ENCODE assay signal across 9 mouse cellular contexts in the genomic region with DNA sequence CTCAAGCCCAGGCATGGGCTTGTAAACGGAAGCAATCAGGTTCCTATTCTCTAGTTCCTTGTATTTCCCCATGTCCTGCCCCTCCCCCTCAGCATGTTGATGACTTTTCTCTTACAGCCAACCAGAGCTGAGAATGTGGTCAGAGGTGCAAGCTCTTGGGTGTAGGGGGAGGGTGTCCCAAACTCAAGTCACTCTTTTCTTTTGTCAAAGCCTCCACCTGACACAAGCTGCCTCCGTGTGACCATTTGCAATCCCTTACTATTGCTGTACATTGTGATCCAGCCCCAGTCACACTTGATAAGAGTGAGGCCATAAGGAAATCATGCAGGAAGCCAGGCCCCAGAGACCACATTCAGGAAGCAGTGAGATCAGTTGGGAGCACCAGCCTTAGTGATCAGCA.
DNase-seq lines count a peak whose midpoint lies in the region; ATAC-seq lines count a peak whose summit lies in the region.
"Had no signal": no experiment of that assay in that cellular context is flagged by ENCODE, and none has a peak within 500 bp of the region (broad histone marks: within the 10 kb centered on the region; RNA-seq: fewer than 3 reads in every experiment).

No protein-coding gene starts in this region.

- peak overlapping the region; percentile 11; the same call in 1 of the 2 replicates for H3K27ac ChIP-seq in heart, embryonic 15.5 days
- H3K27ac ChIP-seq in liver, embryonic 12.5 days: peak overlapping the region; percentile 30; the same call in 1 of the 2 replicates
- H3K27ac ChIP-seq in midbrain, embryonic 14.5 days (replicated peaks; ENCODE audit: low read depth, low read length): no peak overlapping the region

- peaks cover 34% of the 10 kb centered on the region for H3K4me1 ChIP-seq in heart, embryonic 15.5 days (replicated peaks)
- peaks cover 37% of the 10 kb centered on the region for H3K4me1 ChIP-seq in liver, embryonic 12.5 days
- H3K4me1 ChIP-seq in midbrain, embryonic 14.5 days (ENCODE audit: control insufficient read depth, insufficient read depth, low read length): no peaks in the 10 kb centered on the region

- no peak for DNase-seq in heart, adult 9 months (ENCODE audit: low spot score in 2 of 2)
- peak; percentile 45 for DNase-seq in R1 (ENCODE audit: low read depth, low spot score)
- peak; percentile 40 for DNase-seq in splenic B cell, adult 2 months (ENCODE audit: low read depth, low spot score)
- no peak for DNase-seq in adrenal gland, adult 8-10 months
- no peak for DNase-seq in gastrocnemius, postnatal 36 days
- no peak for DNase-seq in midbrain, embryonic 14.5 days
- DNase-seq: right cerebral cortex, postnatal 4 days had no signal

- no peak overlapping the region for H3K4me3 ChIP-seq in heart, embryonic 15.5 days
- H3K4me3 ChIP-seq in liver, embryonic 12.5 days: no peak overlapping the region
- no peak overlapping the region for H3K4me3 ChIP-seq in midbrain, embryonic 14.5 days (replicated peaks; ENCODE audit: low read depth, low read length)

- ATAC-seq in heart, embryonic 15.5 days (replicated peaks; ENCODE audit: insufficient number of reproducible peaks, insufficient read depth, low FRiP score, low read depth): no peak
- no peak for ATAC-seq in liver, embryonic 12.5 days
- ATAC-seq in midbrain, embryonic 14.5 days (ENCODE audit: low FRiP score, low TSS enrichment): no peak

- H3K4me2 ChIP-seq in heart, embryonic 15.5 days: no peak overlapping the region
- no peak overlapping the region for H3K4me2 ChIP-seq in liver, embryonic 12.5 days
- H3K4me2 ChIP-seq in midbrain, embryonic 14.5 days (ENCODE audit: low read length): no peak overlapping the region

- H3K9ac ChIP-seq in heart, embryonic 15.5 days: no peak overlapping the region
- no peak overlapping the region for H3K9ac ChIP-seq in liver, embryonic 12.5 days
- no peak overlapping the region for H3K9ac ChIP-seq in midbrain, embryonic 14.5 days (replicated peaks; ENCODE audit: low read length)

- H3K9me3 ChIP-seq in heart, embryonic 15.5 days (replicated peaks): no peaks in the 10 kb centered on the region
- no peaks in the 10 kb centered on the region for H3K9me3 ChIP-seq in liver, embryonic 12.5 days (replicated peaks)
- no peaks in the 10 kb centered on the region for H3K9me3 ChIP-seq in midbrain, embryonic 14.5 days (ENCODE audit: control insufficient read depth, low read length)

- intact Hi-C loops in gastrocnemius, postnatal 36 days (cut with DNase I): no loop called here

- WGBS in heart, embryonic 15.5 days: 21% methylated on average over 2 of the region's 2 CpGs
- WGBS in liver, embryonic 12.5 days (ENCODE audit: insufficient replicate concordance): 11% methylated on average over 2 of the region's 2 CpGs
- 34% methylated on average over 2 of the region's 2 CpGs for WGBS in midbrain, embryonic 14.5 days

- H3K36me3 ChIP-seq in heart, embryonic 15.5 days: no peaks in the 10 kb centered on the region
- 0 out of 2 replicates have a peak, but pooled peaks cover 5% of the 10 kb centered on the region for H3K36me3 ChIP-seq in liver, embryonic 12.5 days
- H3K36me3 ChIP-seq in splenic B cell, adult 2 months (ENCODE audit: control insufficient read depth, insufficient read depth, low read length, poor library complexity, severe bottlenecking): no peaks in the 10 kb centered on the region; the same call in 1 of the 2 replicates
- H3K36me3 ChIP-seq in midbrain, embryonic 14.5 days (ENCODE audit: control insufficient read depth, insufficient read depth, low read length): peaks cover 5% of the 10 kb centered on the region

- no peaks in the 10 kb centered on the region for H3K27me3 ChIP-seq in heart, embryonic 15.5 days
- no peaks in the 10 kb centered on the region for H3K27me3 ChIP-seq in liver, embryonic 12.5 days (replicated peaks)
- H3K27me3 ChIP-seq in splenic B cell, adult 2 months (ENCODE audit: control insufficient read depth, insufficient read depth, low read length, poor library complexity, severe bottlenecking): no peaks in the 10 kb centered on the region
- no peaks in the 10 kb centered on the region for H3K27me3 ChIP-seq in midbrain, embryonic 14.5 days (ENCODE audit: control insufficient read depth, insufficient read depth, low read length)

Comparison
In these comparisons a context has a peak if more than half of its experiments do, and no peak if none do; other contexts are left out.
1. DNase-seq: peak in R1 (single experiment) and splenic B cell, adult 2 months (single experiment); none in heart, adult 9 months (0 of 2), adrenal gland, adult 8-10 months (single experiment), gastrocnemius, postnatal 36 days (0 of 2) and midbrain, embryonic 14.5 days (single experiment).